Mouse (Mus musculus) ovary, postnatal 36 days (tissue): ENCODE data around the gene Mylk3.

Source experiments
- DNase-seq: peaks from one replicate; pipeline ENCODE4 v3.0.0; 2022; ENCODE audit warnings: low spot score, mixed read lengths

Gene Mylk3

GRCm38 (mm10) chr8:85386205-85386604 is at the start of gene Mylk3:
Mylk3 (minus strand) TSS chr8:85386345.
- no peak for DNase-seq

- DNase-seq, result no peak
Measured at GRCm38 (mm10) chr8:85435736-85436135, 49.6 kb upstream of the Mylk3 start.

- DNase-seq, result no peak
Measured at GRCm38 (mm10) chr8:85434817-85435216, 48.7 kb upstream of the Mylk3 start.

GRCm38 (mm10) chr8:85433017-85433393 is 46.9 kb upstream of the Mylk3 start:
- no peak for DNase-seq

GRCm38 (mm10) chr8:85432168-85433016 is 46.2 kb upstream of the Mylk3 start, which contains the start of gene 4921524J17Rik:
4921524J17Rik (minus strand) TSS chr8:85432833.
- peak; percentile 98 for DNase-seq

- DNase-seq, result no peak
Measured at GRCm38 (mm10) chr8:85431281-85432167, 45.4 kb upstream of the Mylk3 start.

GRCm38 (mm10) chr8:85430801-85431200 is 44.7 kb upstream of the Mylk3 start:
- no peak for DNase-seq

GRCm38 (mm10) chr8:85429219-85429618 is 43.1 kb upstream of the Mylk3 start:
- no peak for DNase-seq

GRCm38 (mm10) chr8:85427026-85427425 is 40.9 kb upstream of the Mylk3 start:
- no peak for DNase-seq

- no peak for DNase-seq
Measured at GRCm38 (mm10) chr8:85421329-85421728, 35.2 kb upstream of the Mylk3 start.

- no peak for DNase-seq
Measured at GRCm38 (mm10) chr8:85408526-85408925, 22.4 kb upstream of the Mylk3 start.

GRCm38 (mm10) chr8:85408053-85408505 is 21.9 kb upstream of the Mylk3 start:
- DNase-seq, result no peak

GRCm38 (mm10) chr8:85405961-85406360 is 19.8 kb upstream of the Mylk3 start:
- no peak for DNase-seq

GRCm38 (mm10) chr8:85405418-85405817 is 19.3 kb upstream of the Mylk3 start:
- DNase-seq, result no peak

- DNase-seq, result no peak
Measured at GRCm38 (mm10) chr8:85398548-85398947, 12.4 kb upstream of the Mylk3 start.

- DNase-seq, result peak; percentile 36
Measured at GRCm38 (mm10) chr8:85397508-85397907, 11.4 kb upstream of the Mylk3 start.

- DNase-seq, result no peak
Measured at GRCm38 (mm10) chr8:85396432-85397079, 10.4 kb upstream of the Mylk3 start.

GRCm38 (mm10) chr8:85395681-85396431 is 9.7 kb upstream of the Mylk3 start:
- DNase-seq, result no peak

GRCm38 (mm10) chr8:85395017-85395416 is 8.9 kb upstream of the Mylk3 start:
- no peak for DNase-seq

- DNase-seq, result no peak
Measured at GRCm38 (mm10) chr8:85393199-85393598, 7.1 kb upstream of the Mylk3 start.

GRCm38 (mm10) chr8:85391438-85391837 is 5.3 kb upstream of the Mylk3 start:
- no peak for DNase-seq
